Mouse (Mus musculus): ENCODE results near the gene Ifitm1. TPM values are rescaled to one million over a fixed set of nuclear protein-coding genes. Genes with fewer than 3 reads are reported as not detected.
A peak's percentile ranks its signal among the peaks of the same experiment; 100 is the strongest.
"Not testable (repeated sequence)": the region's sequence is repeated elsewhere in the genome, so short reads cannot be mapped to it uniquely, and the experiment has no call there.

Ifitm1 gene
- total RNA-seq, 2 experiments from 2014 or later = 20.9 to 54.3 TPM

DNA sequence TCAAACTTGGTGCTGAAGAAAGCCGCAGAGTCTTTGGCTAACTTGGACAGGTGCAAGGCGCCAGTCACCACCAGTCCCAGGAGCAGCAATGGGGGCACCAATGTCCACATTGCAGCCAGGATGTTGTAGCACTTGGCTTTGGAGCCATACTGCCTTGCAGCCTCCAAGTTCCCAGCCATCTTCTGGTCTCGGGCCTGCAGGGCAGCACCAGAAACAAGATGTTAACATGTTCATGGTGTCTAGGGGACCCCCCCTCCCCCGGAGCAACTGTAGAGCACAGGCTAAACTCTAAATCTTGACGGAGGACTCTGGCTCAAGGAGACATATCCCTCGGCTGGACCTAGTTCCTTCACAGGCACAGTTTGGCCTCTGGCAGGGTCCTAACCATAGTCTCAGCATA is 17.8 kb upstream of the Ifitm1 start:
- no peak for ATAC-seq (replicated peaks; ENCODE audit: low FRiP score, low TSS enrichment, poor library complexity, severe bottlenecking)

DNA sequence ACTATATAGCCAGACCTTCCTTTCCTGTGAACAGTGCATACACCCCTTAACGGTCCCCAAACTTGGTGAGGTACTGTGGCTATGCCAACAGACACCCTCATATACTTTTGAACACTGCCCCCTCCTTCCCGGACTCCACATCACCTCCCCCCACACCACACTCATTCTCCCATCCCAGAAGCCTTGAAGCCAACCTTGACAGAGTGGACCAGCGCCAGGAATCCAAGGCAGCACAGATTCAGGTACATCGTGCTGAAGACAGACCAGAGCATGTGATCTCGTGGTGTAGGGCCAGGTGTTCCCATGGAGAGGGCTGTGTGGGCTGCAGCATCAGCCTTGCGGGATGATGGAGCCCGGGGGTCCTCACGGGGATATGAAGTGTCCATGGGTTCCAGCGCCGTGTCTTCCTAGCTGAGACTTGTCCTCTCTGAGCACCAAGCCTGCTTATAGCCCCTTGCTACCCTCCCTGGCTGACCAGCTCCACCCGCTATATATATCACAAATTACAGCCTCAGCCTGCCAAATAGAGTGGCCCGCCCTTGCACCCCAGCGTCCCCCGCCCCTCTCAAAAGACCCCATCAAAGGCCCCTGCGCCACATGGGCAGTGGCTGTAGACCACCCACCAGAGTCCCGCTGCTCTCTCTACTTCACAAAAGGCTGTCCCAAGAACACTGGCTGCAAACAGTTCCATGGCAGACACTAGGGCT is 17.0 kb upstream of the Ifitm1 start, which contains the start of gene Ifitm5:
Gene Ifitm5, minus strand, starts transcription at position 468 of the 707 bp plus-strand sequence.
- ATAC-seq (replicated peaks; ENCODE audit: low FRiP score, low TSS enrichment, poor library complexity, severe bottlenecking) = no peak

DNA sequence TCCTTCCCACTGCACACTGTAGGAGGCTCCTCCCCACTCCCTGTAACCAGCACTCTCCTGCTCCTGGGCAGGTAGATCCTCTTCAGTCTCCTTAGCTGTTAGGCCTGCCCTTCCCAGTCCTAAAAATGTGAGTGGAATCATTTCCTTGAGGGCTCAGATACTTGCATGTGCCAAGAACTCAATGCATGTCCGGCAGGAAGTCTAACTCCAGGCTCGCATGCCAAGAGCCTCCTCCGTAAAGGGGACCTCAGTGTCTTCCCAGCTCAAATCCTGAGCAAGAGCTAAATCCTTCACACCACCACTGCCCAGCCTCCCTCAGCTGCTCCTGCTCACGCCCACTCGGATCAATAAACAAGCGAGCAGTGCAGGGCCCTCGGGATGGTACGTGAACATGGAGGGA is 16.0 kb upstream of the Ifitm1 start:
- no peak for ATAC-seq (replicated peaks; ENCODE audit: low FRiP score, low TSS enrichment, poor library complexity, severe bottlenecking)

DNA sequence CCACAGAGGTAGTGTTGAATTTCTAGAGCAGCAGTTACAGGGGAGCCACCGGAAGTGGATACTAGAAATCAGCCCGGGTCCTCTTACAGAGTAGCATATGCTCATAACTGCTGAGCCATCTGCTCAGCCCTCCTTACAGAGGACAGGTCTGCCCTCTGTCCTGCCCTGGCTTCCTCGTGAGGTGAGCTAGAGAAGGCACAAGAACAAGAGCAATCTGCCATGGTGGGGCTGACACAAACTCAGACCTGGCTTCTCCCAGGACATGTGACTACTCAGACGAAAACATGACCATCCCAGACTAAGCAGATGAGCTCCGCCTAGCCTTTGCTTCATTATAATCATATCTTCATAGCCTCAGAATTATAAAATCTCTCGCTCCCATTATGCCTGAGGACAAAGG is 15.3 kb upstream of the Ifitm1 start:
- ATAC-seq (replicated peaks; ENCODE audit: low FRiP score, low TSS enrichment, poor library complexity, severe bottlenecking) = no peak

DNA sequence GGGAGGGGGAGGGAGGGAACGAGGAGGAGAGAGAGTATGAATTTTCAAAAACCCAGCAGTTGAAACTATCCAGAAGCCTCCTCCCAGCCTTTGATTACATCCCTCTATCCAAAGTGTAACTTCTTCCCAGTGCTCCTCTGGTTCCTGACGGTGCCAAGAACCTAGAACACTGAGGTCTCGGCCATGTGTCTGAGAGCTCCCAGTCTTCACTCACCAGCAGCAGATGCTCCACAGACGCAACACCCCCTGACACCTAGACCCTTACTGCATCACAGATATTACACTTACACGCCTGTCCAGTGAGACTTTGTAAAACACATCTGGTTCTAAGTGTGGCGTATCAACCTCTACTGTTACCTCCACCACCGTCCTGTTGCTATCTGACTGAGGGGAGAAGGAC is 14.6 kb upstream of the Ifitm1 start:
- ATAC-seq (replicated peaks; ENCODE audit: low FRiP score, low TSS enrichment, poor library complexity, severe bottlenecking) = no peak

DNA sequence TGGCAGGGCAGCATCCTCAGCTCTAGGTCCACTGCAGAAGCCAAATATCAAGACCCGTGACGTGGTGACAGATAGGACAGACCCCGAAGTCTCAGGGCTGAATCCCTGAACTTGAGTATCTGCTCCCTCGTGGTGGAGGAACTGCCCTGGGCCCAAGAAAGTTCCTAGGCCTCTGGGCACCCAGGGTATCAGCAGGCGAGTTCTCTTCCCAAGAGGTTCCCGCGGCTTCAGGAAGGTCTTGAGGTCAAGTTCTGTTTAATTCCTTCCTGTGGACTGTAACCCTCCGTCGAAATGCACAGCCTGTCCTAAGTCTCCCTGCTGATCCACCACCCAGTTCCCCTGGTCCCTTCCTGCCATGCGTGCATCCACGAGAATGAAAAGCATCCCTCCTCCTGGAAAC is 13.9 kb upstream of the Ifitm1 start:
- ATAC-seq (replicated peaks; ENCODE audit: low FRiP score, low TSS enrichment, poor library complexity, severe bottlenecking) = no peak

DNA sequence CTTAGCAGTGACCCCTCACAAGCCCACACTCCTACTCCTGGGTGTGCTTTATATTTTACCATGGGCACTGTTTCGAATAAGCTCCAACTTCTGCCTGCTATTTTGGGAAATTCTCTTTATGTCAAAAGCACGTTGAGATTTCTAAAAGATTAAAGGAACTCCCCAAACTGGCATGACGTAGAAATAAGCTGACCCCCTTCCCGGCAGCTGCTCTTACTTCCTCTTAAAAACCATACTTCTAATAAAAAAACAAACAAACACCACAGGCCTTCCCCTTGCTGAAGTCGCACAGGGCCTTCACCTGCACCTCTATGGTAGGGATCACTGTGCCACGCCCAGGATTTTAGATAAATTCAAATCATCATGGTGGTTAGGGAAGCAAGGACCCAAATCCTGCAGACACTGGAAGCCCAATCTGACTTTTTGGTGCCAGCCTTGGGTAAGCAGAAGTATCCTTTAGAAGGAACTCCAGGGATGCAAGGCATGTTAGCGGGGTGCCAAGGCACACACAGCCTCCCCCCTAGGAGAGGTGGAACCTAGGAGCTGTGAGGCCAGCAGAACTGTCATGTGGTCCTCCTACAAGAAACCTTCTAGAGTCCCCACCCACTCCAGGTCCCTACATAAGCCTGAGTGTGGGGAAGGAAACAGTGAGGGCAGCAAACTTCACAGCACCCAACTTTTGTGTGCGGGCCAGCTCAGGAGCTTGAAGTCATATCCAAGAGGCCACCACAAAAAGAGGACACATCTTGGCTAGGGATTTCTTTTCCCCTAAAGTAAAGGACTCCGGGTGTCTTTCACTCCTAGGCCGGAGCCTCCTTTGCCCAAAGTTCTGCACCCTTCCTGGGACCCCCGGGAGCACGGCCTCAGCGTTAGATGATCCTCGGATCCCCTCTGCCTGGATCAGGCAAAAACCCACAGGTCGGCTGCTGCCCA is 13.0 kb upstream of the Ifitm1 start:
- no peak for ATAC-seq (replicated peaks; ENCODE audit: low FRiP score, low TSS enrichment, poor library complexity, severe bottlenecking)

DNA sequence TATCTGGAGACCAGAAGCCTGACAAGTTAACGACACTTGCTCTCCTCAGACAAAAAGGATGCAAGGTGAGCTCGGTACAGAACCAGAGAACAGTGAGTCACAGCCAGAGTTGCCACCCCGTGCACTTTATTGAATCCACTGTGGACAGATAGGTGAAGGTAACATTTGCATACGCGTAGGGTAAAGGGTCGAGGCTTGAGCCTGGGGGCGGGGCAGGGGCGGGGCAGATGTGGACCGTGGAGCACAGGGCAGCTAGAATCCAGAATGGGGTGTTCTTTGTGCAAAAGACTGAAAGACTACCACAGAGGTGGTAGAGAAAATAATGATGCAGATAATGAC is 12.3 kb upstream of the Ifitm1 start:
- no peak for ATAC-seq (replicated peaks; ENCODE audit: low FRiP score, low TSS enrichment, poor library complexity, severe bottlenecking)

DNA sequence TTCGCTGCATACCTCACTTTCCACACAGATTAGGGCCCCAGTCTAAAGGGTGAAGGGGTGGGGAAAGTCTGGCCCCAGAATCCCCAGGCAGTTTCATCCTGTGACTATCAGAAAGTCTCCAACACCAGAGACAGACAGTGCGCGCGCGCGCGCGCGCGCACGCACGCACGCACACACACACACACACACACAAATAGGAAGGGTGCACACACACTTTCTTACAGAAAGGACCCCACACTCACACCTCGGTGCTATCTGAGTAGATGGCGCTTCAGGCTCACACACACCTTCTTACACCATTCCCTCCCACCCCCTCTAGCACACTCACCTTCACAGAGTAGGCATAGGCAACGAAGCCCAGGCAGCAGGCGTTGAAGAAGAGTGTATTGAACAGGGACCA is 11.7 kb upstream of the Ifitm1 start:
- peak; percentile 35 for ATAC-seq (replicated peaks; ENCODE audit: low FRiP score, low TSS enrichment, poor library complexity, severe bottlenecking)

DNA sequence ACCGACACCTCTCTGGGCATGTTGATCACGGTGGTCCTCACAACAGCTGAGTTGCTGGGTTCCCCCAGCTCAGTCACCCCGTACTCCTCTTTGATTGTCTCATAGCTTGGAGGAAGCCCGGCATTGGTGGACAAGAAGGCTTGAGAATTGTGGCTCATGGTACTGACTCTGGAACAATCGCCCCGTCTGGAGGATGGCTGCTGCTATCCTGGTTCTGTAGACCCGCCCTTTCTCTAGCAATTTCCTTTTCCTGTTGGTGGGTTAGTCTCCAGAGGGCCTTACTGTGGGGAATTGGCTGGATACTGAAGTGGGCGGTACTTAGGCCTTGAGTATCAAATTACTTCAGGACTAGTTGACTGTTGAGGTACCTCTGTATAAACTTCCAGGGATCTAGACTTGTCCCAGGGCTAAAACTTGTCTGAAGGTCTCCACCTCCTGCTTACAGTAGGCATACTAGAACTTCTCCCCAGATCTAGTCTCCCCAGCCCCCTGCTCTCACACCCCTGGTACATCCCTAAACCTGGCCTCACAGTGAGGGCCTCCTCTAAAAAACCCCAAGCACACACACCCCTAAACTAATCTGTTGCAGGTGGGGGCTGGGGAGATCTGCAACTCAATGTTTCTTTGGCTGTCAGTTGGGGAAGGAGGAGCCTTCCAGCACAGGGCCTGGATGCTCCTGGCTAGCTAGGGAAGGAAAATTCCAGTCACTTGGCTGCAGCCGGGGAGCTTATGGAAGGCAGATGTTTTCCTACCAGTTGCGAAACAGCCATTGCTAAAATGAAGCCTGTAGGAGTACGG is 11.1 kb upstream of the Ifitm1 start, which contains the start of the genes Gm45717 and Ifitm2:
Gene Gm45717, minus strand, starts transcription at position 180 of the 798 bp plus-strand sequence.
Gene Ifitm2, minus strand, starts transcription at position 230 of the 798 bp plus-strand sequence.
- peak; percentile 82 for ATAC-seq (replicated peaks; ENCODE audit: low FRiP score, low TSS enrichment, poor library complexity, severe bottlenecking)

DNA sequence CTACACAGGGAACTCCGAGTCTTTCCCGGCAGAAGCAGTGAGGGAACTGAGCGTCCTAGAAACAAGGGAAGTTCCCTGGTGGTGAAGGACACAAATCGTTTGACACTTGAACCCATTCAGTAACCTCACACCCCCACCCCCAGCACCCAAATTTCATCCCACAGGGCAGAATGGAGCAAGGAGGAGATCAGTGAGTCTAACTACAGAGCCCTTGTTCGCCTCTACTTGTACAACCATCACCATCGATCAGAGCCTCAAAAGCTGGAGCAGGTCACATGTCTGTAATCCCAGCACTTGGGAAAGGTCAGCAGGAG is 10.5 kb upstream of the Ifitm1 start:
- ATAC-seq (replicated peaks; ENCODE audit: low FRiP score, low TSS enrichment, poor library complexity, severe bottlenecking) = no peak

DNA sequence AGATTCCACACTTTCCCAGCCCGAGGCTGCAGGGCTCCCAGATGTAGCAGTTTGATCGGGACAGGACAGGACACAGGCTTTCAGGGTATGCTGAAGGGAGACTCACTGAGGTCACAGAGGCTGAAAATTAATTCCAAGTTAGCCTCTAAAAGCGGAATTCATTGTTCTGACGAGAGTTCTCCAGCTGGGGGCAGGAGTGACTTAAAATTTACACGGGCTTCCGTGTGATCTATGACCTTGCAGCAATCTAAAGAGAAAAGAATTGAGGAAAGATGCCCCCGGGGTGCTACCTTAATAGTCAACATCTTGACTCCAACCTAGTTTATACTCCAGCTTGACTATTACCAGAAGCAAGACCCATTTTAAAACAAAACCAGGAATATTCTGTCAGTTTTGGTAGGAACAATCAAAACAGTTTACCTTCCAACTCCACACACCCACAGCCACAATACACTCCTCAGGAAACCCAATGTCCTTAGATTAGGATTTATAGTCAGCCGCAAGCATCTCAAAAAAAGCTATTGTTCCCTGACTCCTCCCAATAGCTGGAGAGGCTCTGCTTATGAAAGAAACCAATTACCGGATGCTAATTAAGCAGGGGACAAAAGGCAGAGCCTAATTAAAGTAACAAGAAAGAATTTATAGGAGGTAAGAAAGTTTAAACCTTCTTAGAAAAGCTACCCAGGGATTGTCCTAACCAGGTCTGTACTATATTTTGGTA is 7.7 kb upstream of the Ifitm1 start:
- 0 out of 2 replicates have a peak, but pooled peaks have one; percentile 40 for ATAC-seq (replicated peaks; ENCODE audit: low FRiP score, low TSS enrichment, poor library complexity, severe bottlenecking)

DNA sequence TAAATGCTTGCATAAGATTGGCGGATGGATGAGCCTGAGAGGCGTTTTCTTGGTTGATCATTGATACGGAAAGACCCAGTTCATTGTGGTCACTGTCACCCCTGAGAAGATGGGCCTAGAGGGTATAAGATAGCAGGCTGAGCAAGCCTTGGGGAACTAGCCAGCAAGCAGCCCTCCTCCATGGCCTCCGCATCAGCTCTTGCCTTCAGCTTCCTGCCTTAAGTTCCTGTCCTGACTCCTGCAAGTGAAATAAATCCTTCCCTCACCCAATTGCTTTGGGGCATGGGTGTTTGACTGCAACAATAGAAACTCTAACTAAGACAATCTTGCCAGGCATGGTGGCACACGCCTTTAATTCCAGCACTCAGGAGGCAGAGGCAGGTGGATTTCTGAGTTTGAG is 7.0 kb upstream of the Ifitm1 start:
- ATAC-seq (replicated peaks; ENCODE audit: low FRiP score, low TSS enrichment, poor library complexity, severe bottlenecking) = no peak

DNA sequence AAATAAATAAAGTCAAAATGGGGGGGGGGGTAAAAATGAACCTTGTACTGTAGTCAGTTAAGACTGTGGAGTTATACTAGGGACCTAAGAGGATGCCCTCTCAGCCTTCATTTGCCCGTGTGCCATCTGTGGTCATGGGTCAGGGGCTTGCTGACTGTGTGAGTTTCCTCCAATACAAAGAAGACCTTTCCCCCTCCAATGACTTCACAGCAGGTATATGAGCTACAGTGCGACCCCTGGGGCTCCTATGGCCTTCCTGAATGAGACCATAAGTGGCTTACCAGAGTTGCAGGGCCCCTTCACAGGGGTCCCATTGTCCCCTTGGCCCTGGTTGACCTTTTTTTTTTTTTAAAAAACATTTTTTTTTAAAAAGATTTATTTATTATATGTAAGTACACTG is 5.6 kb upstream of the Ifitm1 start:
- ATAC-seq (replicated peaks; ENCODE audit: low FRiP score, low TSS enrichment, poor library complexity, severe bottlenecking) = no peak

DNA sequence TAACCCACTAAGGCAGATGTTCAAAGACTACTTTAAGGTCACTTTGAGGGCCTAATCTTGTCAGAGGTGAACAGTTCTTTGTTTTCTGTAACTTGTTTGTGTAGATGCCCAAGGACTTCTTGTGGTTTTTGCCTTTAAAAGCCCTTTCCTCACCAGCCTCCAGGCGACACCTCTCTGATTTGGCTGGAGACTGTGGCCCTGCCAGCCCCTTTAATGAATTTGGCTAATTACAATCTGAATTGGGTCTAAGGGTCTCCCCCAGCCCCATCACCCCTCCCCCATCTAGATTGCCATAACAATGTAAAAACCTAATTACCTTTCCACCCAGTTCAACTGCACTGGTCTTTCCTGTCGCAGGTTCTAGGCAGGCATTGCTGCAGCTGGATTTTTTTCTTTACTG is 4.3 kb upstream of the Ifitm1 start:
- ATAC-seq (replicated peaks; ENCODE audit: low FRiP score, low TSS enrichment, poor library complexity, severe bottlenecking) = no peak

DNA sequence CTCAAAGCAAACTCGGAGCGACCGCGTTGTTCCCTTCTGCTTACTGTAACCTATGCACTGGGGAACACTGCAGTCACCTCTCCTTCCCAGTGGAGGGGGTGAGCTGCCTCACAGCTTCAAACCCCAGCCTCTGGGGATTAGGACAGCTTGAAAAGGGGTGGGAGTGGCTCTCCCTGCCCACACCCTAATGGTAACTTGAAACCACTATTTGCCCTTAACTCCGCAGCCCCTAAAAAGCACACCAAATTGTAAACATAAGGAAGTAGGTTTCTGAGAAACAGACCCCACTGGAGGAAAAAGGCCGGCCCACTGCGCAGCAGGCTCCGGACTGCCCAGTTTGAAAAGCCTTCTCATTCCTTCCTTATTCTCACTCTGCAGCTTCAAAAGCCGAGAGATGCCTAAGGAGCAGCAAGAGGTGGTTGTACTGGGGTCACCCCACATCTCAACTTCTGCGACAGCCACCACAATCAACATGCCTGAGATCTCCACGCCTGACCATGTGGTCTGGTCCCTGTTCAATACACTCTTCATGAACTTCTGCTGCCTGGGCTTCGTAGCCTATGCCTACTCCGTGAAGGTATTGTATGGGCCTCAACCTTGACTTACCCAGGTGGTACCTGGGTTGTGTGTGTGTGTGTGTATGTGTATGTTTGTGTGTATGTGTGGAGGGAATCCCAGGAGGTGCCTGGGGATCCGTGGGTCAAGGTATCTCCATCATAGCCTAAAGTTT is 1.0 kb downstream of the Ifitm1 start:
- ATAC-seq (replicated peaks; ENCODE audit: low FRiP score, low TSS enrichment, poor library complexity, severe bottlenecking) = peak; percentile 34; the same call in 1 of the 2 replicates

DNA sequence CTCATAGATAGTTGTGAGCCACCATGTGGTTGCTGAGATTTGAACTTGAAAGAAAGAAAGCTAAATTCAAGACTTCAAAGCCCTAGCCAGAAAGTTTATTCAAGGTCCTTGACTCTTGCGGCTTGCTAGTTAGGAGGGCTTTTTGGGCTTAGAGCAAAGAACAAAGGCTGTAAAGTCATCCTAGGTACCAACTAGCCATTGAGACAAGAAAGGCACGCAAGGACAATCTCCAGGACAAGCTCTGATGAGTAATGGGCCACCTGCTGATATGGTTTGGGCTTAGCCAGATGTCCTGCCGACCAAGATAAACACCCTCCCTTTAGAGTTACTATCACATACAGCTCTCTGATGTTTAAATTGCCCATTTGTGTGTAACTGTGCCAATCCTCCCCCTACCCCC is 1.7 kb downstream of the Ifitm1 start:
- ATAC-seq (replicated peaks; ENCODE audit: low FRiP score, low TSS enrichment, poor library complexity, severe bottlenecking) = not testable (repeated sequence)

DNA sequence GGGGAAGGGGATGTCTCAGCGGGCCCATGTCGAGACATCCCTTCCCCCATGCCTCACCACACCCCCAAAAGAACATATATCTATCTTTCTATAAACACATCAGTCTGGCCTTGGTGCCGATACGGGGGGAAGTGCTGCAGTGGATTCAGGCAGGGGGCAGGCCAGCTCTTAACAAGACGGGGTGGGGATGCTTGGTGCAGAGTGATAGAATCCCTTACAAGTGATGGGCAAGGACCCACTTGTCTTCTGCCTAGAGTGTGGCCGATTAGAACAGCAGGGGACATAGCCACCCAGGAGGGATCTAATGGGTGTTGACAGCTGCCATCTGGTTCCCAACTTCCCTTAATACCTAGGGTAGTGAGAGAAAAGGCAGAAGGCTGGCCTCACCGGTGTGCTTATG is 3.9 kb downstream of the Ifitm1 start:
- peak; percentile 36; the same call in 1 of the 2 replicates for ATAC-seq (replicated peaks; ENCODE audit: low FRiP score, low TSS enrichment, poor library complexity, severe bottlenecking)

All from megakaryocyte-erythroid progenitor cell, adult 5-6 weeks (primary cell).